Mouse (Mus musculus) stomach, embryonic 15.5 days (tissue): Measurements from ENCODE around the gene Nkain4. TPM values are rescaled to one million over a fixed set of nuclear protein-coding genes. Genes with fewer than 3 reads are reported as not detected.

Source experiments
- ATAC-seq: fragments of 200-750 bp; cut with Nextera tagmentation; 2 replicates; pipeline ENCODE4 v1.8.0; 2017; ENCODE audit warnings: low read depth, moderate number of reproducible peaks, moderate TSS enrichment; ENCODE audit not compliant: insufficient read depth, low FRiP score
- H3K27ac ChIP-seq: fragments of 300-500 bp; sonication (generic); 2 replicates; pipeline ENCODE4 v1.5.1; 2015; ENCODE audit warnings: mild to moderate bottlenecking, inconsistent platforms
- H3K27me3 ChIP-seq: fragments of 300-500 bp; sonication (generic); replicated peaks from 2 replicates; pipeline ENCODE4 v1.6.1; 2015; ENCODE audit warnings: inconsistent platforms
- H3K36me3 ChIP-seq: fragments of 300-500 bp; sonication (generic); 2 replicates; pipeline ENCODE4 v1.6.1; 2015; ENCODE audit warnings: inconsistent platforms
- H3K4me1 ChIP-seq: fragments of 300-500 bp; sonication (generic); 2 replicates; pipeline ENCODE4 v1.6.1; 2015; ENCODE audit warnings: inconsistent platforms
- H3K4me2 ChIP-seq: fragments of 300-500 bp; sonication (generic); 2 replicates; pipeline ENCODE4 v1.6.1; 2015; ENCODE audit warnings: mild to moderate bottlenecking, inconsistent platforms
- H3K4me3 ChIP-seq: fragments of 300-500 bp; sonication (generic); replicated peaks from 2 replicates; pipeline ENCODE4 v1.5.1; 2015; ENCODE audit warnings: inconsistent platforms
- H3K9ac ChIP-seq: fragments of 300-500 bp; sonication (generic); 2 replicates; pipeline ENCODE4 v1.6.1; 2015; ENCODE audit warnings: inconsistent platforms
- H3K9me3 ChIP-seq: fragments of 300-500 bp; sonication (generic); 2 replicates; pipeline ENCODE4 v1.6.1; 2016; ENCODE audit warnings: inconsistent platforms
- WGBS: fragments of 180-500 bp; shearing (Covaris S2); methylation state at CpG from one replicate; pipeline ENCODE4 v1.1.7; 2015; 5-methylcytosine and 5-hydroxymethylcytosine counted together
- polyA plus RNA-seq: library from polyadenylated mRNA; unstranded; fragments of >200 nt; fragmentation: Nextera tagmentation; extraction: Ambion mirVana; gene quantifications from 2 replicates; pipeline ENCODE4 v1.2.1, GENCODE M21; 2015

Gene Nkain4
- polyA plus RNA-seq, 1 experiment from 2014 or later = 50.8 TPM

DNA sequence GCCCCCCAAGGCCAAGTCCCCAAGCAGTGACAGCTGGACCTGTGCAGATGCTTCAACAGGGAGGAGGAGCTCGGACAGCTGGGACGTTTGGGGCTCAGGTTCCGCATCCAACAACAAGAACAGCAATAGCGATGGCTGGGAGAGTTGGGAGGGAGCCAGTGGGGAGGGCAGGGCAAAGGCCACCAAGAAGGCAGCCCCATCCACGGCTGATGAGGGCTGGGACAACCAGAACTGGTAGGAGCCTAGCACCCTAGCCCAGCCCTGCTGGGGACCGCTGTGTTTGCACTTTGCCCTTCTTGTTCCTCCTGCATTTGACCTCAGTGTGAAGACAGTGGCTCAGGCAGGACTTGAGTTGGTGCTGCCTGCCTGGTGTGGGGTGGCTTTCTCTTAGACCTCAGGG is 26.6 kb upstream of the Nkain4 start:
- Histone ChIP-seq H3K36me3 (peaks cover 53% of the 10 kb centered on the region), H3K4me2 (no peak overlapping the region), H3K9ac (no peak overlapping the region), H3K4me1 (no peaks in the 10 kb centered on the region), H3K4me3 (no peak overlapping the region), H3K27me3 (no peaks in the 10 kb centered on the region), H3K27ac (no peak overlapping the region), H3K9me3 (no peaks in the 10 kb centered on the region)
- no peak for ATAC-seq
- 73% methylated on average over 6 of the region's 6 CpGs for WGBS

DNA sequence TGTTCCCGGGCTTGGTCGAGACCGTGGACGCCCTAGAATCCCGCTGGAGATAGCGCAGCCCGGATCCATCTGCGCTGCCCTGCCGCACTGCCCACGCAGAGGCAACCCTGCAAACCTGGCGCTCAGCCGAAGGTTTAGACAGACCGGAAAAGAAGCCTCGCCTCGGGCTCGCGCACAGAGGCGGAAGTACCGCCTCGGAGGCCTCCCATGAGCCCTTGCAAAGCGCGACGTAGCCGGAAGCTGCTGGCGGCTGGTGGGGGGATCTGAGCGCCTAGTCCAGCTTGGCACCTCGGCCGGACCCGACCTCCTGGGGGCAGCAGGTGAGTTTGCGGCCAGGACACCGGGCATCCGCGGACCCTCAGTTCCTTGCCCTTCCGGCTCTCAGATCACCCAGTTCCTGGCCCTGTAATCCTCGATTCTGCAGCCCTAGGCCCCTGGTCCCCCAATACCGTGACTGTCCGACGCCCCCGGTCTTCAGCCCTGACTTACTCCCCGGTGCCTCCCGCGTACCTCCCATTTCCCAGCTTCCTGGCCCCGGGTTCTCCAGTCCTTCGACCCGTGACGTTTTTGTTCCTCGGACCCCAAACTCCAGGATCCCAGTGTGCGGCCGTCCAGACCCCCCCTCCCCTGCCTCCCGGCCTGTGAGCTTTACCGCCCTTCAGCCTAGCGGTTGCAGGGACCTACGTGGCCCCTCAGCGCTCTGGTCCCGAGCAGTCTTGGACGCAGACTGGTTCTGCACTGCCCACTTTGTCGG is 12.7 kb upstream of the Nkain4 start, which contains the start of gene Arfgap1:
Gene Arfgap1, plus strand, starts transcription at position 216 of the 754 bp plus-strand sequence.
- Histone ChIP-seq H3K36me3 (peaks cover 16% of the 10 kb centered on the region), H3K9me3 (no peaks in the 10 kb centered on the region), H3K27ac (peak within 1 kb of the TSS; percentile 94), H3K4me3 (peak within 1 kb of the TSS; percentile 79), H3K27me3 (no peaks in the 10 kb centered on the region), H3K9ac (peak within 1 kb of the TSS; percentile 99), H3K4me2 (peak within 1 kb of the TSS; percentile 68), H3K4me1 (peaks cover 21% of the 10 kb centered on the region; the same call in 1 of the 2 replicates)
- 0% methylated on average over 57 of the region's 57 CpGs for WGBS
- peak; percentile 92 for ATAC-seq

DNA sequence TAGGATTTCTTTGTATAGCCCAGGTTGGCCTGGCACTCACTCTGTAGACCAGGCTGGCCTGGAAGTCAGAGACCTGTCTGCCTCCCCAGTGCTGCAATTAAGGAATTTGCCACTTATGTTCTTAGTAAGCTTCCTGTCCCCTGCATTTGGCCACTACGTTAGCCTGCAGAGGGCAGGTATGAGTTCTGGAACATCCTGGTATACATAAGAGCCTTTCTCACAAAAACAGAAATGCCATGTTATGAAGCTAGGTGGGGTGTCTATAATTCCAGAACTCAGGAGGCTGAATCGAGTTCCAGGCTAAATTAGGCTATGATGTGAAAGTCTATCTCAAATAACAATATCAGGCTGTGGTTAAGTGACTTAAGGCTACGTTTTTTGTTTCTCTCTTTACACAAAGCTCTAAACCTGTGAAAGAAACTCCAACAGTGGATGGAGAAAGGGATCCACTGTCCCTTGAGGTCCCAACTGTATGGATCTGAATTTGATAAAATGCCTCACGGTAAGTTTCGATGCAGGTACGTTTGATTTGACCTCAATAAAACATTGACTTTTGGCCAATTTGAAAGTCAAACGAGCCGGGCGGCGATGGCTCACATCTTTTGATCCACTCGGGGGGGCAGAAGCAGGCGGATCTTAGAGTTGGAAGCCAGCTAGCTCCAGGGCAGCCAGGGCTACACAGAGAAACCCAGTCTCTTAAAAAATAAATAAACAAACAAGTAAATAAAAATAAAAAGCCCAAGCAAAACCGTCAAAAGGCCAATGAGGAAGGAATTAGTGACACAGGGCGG is 11.8 kb upstream of the Nkain4 start:
- Histone ChIP-seq H3K27ac (peak overlapping the region; percentile 94), H3K27me3 (no peaks in the 10 kb centered on the region), H3K4me2 (peak overlapping the region; percentile 68), H3K9ac (peak overlapping the region; percentile 99), H3K4me1 (peaks cover 21% of the 10 kb centered on the region; the same call in 1 of the 2 replicates), H3K4me3 (peak overlapping the region; percentile 79), H3K36me3 (peaks cover 6% of the 10 kb centered on the region), H3K9me3 (no peaks in the 10 kb centered on the region)
- WGBS = 7% methylated on average over 14 of the region's 14 CpGs
- ATAC-seq = no peak

DNA sequence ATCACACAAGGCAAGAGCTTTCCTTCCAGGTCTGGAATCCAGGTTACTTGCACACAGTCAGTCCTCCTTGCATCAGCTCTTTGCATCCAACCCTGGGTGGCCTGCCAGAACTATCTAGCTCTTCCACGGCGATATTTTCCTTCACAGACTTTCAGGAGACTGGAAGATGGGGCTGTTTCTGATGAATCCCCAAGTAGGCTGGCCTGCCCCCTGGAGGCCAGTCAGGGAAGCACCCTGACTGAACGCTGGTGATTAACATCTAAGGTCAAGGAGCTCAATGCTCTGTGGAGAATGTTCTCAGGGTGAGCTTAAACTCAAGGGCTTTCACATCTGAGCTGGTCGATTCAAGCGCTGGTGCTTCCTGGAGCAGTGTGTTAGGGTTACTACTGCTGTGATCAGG is 9.5 kb upstream of the Nkain4 start:
- WGBS = 3% methylated on average over 5 of the region's 5 CpGs
- no peaks in the 10 kb centered on the region for H3K9me3 ChIP-seq
- 0 out of 2 replicates have a peak overlapping the region, but pooled peaks have one; percentile 74 for H3K27ac ChIP-seq
- no peak overlapping the region for H3K4me3 ChIP-seq
- H3K36me3 ChIP-seq = no peaks in the 10 kb centered on the region
- H3K4me2 ChIP-seq = no peak overlapping the region
- peaks cover 17% of the 10 kb centered on the region; the same call in 1 of the 2 replicates for H3K4me1 ChIP-seq
- H3K27me3 ChIP-seq = no peaks in the 10 kb centered on the region
- ATAC-seq = no peak
- no peak overlapping the region for H3K9ac ChIP-seq

DNA sequence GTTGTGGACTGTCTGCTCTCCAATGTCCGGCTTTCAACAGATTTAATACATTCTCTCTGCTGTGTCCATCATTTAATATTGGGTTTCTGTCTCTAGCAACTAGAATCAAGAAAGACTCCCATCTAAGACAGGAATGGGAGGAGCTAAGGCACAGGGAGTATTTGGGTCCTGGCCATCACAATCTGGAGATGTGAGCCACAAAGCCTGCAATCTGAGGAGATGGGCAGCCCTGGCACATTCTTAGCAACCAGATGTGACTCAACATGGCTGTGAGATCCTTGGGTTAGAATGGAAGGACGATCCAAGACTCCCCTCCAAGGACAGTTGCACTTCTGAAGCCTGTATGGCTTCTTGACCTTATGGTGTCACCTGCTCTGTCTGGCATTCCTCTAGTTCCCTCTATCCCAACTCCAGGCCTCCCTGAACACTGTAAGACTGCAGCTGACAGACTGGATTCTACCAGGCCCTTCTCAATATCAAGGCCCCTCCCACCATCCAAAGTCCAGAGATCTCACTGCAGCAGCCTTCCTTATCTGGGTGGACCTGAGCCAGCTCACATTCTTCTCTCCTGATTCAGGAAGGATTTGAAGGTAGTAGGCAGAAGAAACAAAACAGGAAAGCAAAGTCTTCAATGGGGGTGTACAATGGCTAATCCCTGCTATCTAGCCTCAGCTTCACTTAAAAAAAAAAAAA is 8.3 kb upstream of the Nkain4 start:
- 71% methylated on average over 2 of the region's 2 CpGs for whole genome bisulfite sequencing
- Histone ChIP-seq H3K4me3 (no peak overlapping the region), H3K9ac (no peak overlapping the region), H3K4me2 (no peak overlapping the region), H3K27me3 (no peaks in the 10 kb centered on the region), H3K27ac (peak overlapping the region; percentile 74; the same call in 1 of the 2 replicates), H3K36me3 (no peaks in the 10 kb centered on the region), H3K9me3 (no peaks in the 10 kb centered on the region), H3K4me1 (peaks cover 9% of the 10 kb centered on the region; the same call in 1 of the 2 replicates)
- peak; percentile 76 for ATAC-seq

DNA sequence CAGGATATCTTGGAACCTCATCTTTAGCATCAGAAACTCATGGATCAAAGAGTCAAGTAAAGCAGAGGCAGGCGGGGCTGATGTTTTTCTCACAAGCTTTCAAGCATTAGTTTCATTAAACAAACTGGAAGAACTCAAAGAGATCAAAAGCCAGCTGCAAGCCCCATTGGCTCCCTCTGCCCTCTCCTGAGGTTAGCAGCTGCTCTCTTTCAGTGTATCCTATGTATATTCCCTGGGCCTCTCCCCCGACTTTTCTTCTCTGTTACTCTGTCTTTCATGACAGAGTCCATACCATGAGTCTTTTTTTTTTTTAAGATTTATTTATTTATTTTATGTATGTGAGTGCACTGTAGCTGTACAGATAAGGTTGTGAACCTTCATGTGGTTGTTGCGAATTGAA is 5.7 kb upstream of the Nkain4 start:
- Histone ChIP-seq H3K27me3 (no peaks in the 10 kb centered on the region), H3K4me3 (no peak overlapping the region), H3K27ac (peak overlapping the region; percentile 33; the same call in 1 of the 2 replicates), H3K4me1 (peaks cover 8% of the 10 kb centered on the region; the same call in 1 of the 2 replicates), H3K9ac (no peak overlapping the region), H3K36me3 (no peaks in the 10 kb centered on the region), H3K9me3 (no peaks in the 10 kb centered on the region), H3K4me2 (no peak overlapping the region)
- ATAC-seq = no peak
- 32% methylated on average over 3 of the region's 3 CpGs for WGBS

DNA sequence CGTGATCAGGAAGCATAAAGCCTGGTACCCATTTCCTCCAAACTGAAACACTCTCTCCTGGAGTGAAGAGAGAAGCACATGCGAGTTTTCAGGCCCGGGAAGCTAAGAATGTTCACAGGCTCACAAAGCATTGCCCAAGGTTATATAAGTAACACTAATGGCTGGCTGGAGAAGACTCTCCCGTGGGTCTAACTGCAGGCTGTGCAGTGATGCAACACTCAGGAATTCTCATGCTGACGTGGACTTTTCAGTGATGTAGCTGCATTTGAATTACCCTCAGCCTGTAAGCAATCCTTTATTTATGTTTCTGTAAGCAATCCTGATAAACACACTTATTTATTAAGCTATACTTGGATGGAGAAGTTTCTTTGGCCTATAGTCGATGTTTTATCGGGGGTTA is 5.1 kb upstream of the Nkain4 start:
- Histone ChIP-seq H3K36me3 (no peaks in the 10 kb centered on the region), H3K9ac (no peak overlapping the region), H3K4me2 (no peak overlapping the region), H3K4me1 (peaks cover 8% of the 10 kb centered on the region; the same call in 1 of the 2 replicates), H3K9me3 (no peaks in the 10 kb centered on the region), H3K27ac (peak overlapping the region; percentile 33; the same call in 1 of the 2 replicates), H3K4me3 (no peak overlapping the region), H3K27me3 (no peaks in the 10 kb centered on the region)
- 61% methylated on average over 7 of the region's 7 CpGs for WGBS
- ATAC-seq = no peak

DNA sequence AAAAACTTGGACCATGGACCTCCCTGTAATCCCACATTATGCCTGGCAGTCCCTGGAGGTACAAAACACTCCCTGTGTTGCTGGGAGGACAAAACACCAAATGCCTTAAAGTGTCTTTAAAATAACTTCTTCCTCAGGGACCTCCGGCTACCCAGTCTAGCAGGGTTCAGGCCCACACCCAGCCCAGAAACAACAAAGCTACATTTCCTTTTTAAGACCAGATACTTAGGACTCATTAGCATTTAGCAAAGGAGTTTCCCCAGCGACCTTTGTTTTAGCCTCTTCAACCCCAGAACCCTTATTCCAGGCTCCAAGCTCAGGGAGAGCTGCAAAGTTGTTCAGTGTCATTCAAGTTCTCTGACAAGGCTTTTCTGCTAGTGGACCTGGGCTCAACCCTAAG is 861 bp downstream of the Nkain4 start:
- Histone ChIP-seq H3K9me3 (no peaks in the 10 kb centered on the region), H3K36me3 (no peaks in the 10 kb centered on the region), H3K27me3 (no peaks in the 10 kb centered on the region), H3K9ac (peak overlapping the region; percentile 54; the same call in 1 of the 2 replicates), H3K4me1 (peaks cover 26% of the 10 kb centered on the region), H3K4me2 (peak overlapping the region; percentile 91), H3K4me3 (peak overlapping the region; percentile 61), H3K27ac (peak overlapping the region; percentile 74; the same call in 1 of the 2 replicates)
- ATAC-seq = no peak
- 17% methylated on average over 2 of the region's 2 CpGs for WGBS

DNA sequence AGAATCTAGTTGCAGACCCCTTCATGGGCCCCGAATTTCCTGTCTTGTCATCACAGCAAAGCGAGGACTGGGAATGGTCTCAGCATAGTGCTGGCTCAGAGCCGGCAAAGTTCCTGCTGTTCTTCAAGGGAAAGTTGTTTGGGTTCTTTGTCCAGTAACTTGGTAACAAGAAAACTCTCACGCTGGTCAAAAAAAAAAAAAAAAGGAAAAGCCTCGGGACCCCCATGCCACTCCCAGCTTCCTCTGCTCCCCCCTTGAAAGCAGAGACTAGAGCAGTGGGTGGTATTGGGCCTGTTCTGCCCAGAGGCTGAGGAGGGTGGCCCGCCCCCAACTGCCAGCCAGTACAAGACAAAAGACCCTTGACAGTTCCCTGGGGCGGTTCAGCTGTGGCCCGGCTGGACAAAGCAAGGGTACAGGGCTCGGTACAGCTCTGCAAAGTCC is 1.7 kb downstream of the Nkain4 start:
- Histone ChIP-seq H3K4me1 (peaks cover 26% of the 10 kb centered on the region), H3K36me3 (no peaks in the 10 kb centered on the region), H3K27me3 (no peaks in the 10 kb centered on the region), H3K9me3 (no peaks in the 10 kb centered on the region), H3K4me3 (peak overlapping the region; percentile 61), H3K27ac (peak overlapping the region; percentile 67), H3K9ac (no peak overlapping the region), H3K4me2 (peak overlapping the region; percentile 91)
- no peak for ATAC-seq
- 16% methylated on average over 9 of the region's 9 CpGs for WGBS

DNA sequence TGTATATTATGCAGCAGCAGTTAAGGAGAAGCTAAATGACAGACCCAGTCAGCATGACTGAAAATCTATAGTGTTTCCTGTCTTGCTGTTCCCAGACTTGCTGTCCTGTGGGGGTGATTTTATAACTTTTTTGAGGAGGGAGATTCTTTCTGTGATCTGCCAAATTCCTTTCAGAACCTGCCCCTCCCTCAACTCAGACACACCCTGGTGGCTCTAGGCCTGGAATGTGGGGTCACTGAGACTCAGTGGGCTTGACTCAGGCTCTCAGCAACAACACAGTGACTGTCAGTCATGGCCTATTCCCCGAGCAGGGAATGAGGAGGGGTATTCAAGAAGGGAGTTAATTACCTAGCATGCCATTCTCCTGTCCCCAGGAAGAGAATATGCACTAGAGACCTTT is 4.6 kb downstream of the Nkain4 start:
- Histone ChIP-seq H3K4me1 (peaks cover 26% of the 10 kb centered on the region), H3K36me3 (no peaks in the 10 kb centered on the region), H3K27me3 (no peaks in the 10 kb centered on the region), H3K27ac (no peak overlapping the region), H3K9me3 (no peaks in the 10 kb centered on the region), H3K9ac (no peak overlapping the region), H3K4me3 (no peak overlapping the region), H3K4me2 (no peak overlapping the region)
- ATAC-seq = no peak
- WGBS = 16% methylated on average over 1 of the region's 1 CpGs

DNA sequence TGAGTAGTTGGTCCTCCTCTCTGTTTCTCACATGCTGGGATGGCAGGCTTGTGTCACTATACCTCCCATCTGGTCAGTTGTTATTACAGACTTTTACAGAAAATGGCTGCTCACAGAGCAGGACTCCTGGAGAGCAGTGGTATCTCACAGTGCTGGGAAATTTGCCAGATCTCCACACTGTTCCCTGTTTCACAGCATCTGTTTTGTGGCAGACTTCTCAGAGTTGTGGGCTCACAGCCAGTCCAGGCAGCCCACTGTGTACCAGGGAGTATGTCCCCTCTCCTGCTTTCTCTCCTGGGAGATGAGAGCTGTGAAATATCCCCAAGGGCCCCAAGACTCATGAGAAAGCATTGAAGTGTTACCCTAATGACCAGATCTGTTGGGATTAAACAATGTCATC is 12.6 kb downstream of the Nkain4 start:
- Histone ChIP-seq H3K9me3 (no peaks in the 10 kb centered on the region), H3K4me2 (no peak overlapping the region), H3K36me3 (no peaks in the 10 kb centered on the region), H3K4me1 (no peaks in the 10 kb centered on the region), H3K27me3 (no peaks in the 10 kb centered on the region), H3K9ac (no peak overlapping the region), H3K27ac (no peak overlapping the region), H3K4me3 (no peak overlapping the region)
- ATAC-seq = no peak
